Mouse (Mus musculus) kidney, postnatal 10 days (tissue): ENCODE data around the gene Calu.
"Not testable (repeated sequence)": the region's sequence is repeated elsewhere in the genome, so short reads cannot be mapped to it uniquely, and the experiment has no call there.

Experiments
- DNase-seq: peaks from one replicate; pipeline ENCODE4 v3.0.0; 2021; ENCODE audit warnings: mixed read lengths

Gene Calu

DNA sequence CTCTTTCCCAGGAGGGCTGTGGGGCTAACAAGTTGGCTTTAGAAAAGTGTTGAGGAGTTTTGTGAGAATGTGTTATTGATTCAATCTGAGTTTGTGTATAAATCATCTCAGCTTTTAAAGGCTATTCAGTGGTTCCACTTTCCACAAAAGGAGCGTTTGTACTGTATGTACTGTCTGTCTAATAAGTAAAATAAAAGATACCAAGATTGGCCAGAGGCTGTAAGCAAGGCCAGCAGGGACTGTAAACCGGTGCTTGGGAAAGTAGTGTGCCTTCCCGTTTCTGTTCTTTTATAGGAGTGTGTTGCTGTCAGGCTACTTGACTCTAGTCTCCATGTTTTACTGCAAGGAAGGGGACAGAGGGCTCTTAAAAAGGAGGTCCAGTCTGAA lies 15.3 kb downstream of the Calu start:
- no peak for DNase-seq

DNA sequence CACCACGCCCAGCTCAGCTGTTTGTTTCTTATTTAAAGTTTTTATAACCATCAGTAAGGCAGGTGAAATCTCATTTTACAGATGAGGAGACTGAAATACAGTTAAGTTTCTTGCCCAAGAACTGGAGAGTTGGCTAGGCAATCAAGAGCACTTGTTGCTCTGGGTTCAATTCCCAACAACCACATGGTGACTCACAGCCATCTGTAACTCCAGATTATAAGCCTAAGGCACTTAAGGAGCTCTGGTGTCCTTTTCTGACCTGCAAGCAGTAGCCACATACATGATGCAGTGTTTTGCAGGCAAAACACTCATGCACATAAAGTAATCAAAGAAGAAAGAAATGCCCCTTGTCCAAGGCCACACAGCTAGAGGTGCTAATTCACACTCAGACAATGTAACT lies 17.4 kb downstream of the Calu start:
- DNase-seq, result no peak

DNA sequence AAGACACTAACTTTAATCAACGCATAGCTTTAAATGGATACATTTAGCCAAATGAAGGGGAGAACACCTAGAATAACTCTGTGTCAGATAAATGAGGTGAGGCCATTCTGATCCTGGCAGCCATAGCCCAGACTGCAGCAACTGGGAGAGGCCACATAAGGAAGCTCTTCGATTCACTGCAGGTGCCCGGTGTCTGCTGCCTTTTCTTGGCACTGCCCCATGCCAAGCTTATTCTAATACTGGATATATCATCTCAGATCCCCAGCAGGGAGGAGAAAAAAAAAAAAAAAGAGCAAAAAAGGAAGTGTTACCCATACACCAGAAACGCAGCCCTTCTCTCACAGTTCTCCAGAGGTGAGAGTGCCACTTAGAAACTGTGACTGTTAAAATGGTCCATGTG lies 29.5 kb downstream of the Calu start:
- DNase-seq, result no peak

DNA sequence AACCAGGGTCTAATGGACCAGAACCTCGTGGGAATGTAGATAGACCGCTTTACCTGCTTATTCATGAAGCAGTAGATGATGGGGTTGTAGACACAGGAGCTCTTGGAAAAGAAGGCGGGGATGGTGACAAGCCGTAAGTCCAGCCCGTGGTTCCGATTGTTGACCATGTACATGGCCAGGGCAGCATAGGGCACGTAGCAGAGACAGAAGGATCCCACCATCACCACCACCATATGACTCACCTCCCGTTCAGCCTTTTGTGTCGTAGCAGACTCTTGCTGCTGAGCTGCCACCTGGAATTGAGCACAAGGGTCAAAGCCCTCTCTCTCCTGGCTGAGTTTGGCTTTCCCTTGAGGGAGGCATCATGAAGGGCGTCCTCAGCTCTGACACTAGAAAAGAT lies 30.8 kb downstream of the Calu start:
- no peak for DNase-seq

GRCm38 (mm10) chr6:29379954-29380353 lies 32.1 kb downstream of the Calu start:
- DNase-seq, result no peak

DNA sequence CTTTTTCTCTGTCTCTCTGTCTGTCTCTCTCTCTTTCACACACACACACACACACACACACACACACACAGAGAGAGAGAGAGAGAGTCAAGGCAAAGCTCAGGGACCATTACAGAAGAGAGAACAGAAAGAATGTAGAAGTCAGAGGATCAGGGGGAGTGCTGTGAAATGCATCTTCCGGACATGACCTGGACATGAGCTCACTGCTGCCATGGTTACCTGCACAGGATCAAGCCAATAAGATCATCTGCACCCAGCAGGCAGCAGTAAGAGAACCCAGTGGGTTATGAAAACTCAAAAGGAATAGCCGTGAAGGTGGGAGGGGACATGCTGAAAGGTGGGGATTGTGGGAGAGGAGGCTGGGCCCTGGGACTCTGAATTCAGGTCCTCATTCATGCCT lies 34.6 kb downstream of the Calu start:
- DNase-seq, result no peak

- peak; percentile 53 for DNase-seq
These were observed 40.2 kb downstream of the Calu start, which contains the start of gene Opn1sw for GRCm38 (mm10) chr6:29388052-29388518. Gene Opn1sw (minus strand): TSS chr6:29388468.

GRCm38 (mm10) chr6:29388606-29389080 lies 40.8 kb downstream of the Calu start:
- DNase-seq, result peak; percentile 92

DNA sequence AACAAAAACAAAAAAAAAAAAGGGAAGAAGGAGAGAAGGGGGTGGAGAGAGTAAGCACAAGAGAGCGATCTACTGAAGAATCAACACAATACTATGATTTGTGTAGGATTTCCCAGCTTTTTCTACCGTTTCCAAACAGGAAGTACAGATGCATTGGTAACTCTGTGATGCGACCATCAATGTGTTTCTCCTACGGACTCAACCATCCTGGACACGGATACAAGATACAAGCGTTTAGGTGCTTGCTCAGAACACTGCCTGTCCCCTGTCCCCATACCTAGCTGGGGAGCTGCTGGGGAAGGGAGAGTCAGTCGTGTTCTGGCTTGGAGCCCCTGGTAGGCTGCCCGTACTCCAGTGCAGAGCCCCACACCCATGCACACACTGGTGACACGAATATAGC lies 41.6 kb downstream of the Calu start:
- no peak for DNase-seq

- DNase-seq, result not testable (repeated sequence)
These were observed 42.6 kb downstream of the Calu start for GRCm38 (mm10) chr6:29390500-29390899.

DNA sequence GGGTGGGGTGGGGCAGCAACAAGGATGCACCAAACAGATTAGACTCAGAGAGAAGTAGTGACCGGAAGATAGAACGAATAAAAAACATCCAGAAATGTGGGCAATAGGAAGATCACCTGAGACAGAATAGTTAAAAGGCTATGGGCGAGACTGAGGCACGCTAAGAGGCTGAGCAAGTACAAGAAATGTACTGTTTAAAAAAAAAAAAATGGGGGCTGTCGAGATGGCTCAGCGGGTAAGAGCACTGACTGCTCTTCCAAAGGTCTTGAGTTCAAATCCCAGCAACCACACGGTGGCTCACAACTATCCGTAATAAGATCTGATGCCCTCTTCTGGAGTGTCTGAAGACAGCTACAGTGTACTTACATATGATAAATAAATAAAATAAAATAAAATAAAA lies 43.4 kb downstream of the Calu start:
- DNase-seq, result not testable (repeated sequence)

DNA sequence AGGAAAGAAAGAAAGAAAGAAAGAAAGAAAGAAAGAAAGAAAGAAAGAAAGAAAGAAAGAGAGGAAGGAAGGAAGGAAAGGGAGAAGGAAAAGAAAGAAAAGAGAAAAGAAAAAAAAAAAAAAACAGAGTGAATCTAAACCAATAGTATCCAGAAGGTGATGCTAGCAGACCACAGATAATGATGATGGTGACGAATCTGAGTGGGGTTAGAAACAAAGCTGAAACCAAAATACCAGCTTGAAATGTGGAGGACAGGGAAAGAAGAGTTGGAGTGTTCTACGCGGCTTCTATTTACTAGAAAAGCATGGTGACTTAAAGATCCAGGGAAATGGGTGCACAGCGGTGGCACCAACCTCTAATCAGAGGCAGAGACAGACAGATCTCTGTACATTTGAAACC lies 43.9 kb downstream of the Calu start:
- DNase-seq, result no peak

GRCm38 (mm10) chr6:29394286-29394685 lies 46.4 kb downstream of the Calu start:
- no peak for DNase-seq

DNA sequence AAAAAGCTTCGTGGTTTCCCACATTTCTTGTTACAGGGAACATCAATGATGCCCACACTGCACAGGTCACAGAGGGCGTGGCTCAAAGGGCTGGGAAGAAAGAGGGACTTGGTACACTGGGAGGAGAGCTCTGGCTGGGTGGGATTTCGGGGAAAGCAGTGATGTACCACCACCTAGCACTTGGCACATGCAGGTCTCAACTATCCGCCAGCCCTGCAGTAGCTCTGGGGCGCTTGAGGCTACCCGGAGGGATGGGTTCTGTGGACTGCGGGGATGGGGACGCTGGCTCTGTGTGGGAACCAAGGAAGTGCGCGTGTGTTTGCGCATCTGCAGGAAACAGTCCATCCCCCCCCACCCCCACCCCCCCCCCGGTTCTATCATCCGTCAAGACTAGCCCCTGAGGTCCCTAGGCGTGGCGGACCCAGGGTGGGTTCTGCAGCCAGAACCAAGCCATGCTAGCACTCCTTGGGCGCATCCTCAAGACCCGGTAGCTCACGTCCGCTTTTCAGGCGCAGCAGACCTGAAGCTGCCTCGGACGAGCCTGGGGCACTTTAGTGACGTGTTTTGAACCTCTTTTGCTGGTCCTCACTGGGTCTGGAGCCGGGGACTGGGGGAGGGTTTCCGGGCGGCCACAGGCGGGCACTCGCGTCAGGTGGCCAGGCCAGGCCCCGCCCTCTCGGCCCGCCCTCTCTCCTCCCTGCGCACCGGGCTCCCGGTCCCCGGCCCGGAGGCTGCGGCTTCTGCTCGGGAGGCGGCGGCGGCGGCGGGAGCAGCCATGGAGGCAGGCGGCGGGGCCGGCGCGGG lies 48.2 kb downstream of the Calu start, which contains the start of gene Ccdc136:
Gene Ccdc136, plus strand, starts transcription at position 400 of the 804 bp plus-strand sequence.
- DNase-seq, result peak; percentile 85

- no peak for DNase-seq
These were observed 49.1 kb downstream of the Calu start for GRCm38 (mm10) chr6:29396714-29397540.

GRCm38 (mm10) chr6:29397575-29397974 lies 49.7 kb downstream of the Calu start:
- peak; percentile 34 for DNase-seq

DNA sequence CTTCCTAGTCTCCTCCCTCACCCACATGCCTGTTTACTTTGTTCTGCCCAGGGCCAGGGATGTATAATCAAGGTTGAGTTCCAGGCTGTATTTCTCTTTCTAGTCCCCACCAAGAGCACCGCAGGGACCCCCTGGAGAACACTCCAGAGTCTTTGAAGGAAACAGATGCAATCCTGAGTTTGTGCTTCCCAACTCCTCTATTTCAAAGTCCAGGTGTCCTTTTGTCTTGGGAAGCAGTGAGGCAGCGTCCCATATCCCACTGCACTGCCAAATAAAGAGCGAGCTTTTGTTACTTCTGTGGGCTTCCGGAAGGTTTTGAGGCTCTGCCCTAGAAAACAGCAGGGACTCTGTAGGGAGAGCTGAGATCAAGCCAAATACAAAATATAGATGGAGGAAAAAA lies 52.0 kb downstream of the Calu start:
- DNase-seq, result no peak

- DNase-seq, result peak; percentile 50
These were observed 54.9 kb downstream of the Calu start for GRCm38 (mm10) chr6:29402693-29403342.

DNA sequence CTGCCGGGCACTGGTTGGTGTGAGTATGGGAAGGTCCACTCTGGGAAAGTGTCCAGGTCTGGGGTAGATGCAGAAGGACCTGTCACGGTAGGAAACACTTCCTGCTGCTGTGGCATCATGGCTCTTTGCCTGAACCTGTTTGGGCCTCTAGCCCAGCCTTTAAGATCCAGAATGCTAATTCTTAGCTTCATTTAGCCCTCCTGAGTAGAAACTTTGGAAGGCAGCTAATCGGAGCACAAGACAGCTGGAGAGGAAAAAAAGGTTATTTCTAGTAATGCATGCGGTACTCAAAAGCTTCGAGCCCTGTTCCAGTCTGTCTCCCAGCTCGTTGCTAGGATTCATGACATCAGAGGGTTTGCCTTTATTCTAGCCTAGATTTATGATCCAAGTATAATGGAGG lies 58.5 kb downstream of the Calu start:
- no peak for DNase-seq

DNA sequence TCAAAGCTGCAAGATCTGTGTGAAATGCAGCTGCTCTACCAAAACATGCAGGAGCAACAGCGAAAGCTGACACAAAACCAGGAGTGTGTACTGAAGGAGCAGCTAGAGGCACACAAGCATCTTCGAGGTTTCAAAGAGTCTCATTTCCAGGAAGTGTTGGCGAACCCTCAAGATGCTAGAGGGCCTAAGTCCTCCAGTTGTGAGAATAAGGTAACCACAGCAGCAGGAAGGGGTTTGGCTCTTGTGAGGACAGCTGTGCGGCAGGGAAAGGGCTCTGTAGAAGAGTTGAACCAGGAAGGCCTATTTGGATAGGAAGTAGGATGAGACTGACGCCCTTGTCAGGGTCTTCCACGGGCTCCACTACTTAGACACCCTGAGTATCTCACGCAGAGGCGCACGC lies 67.6 kb downstream of the Calu start:
- no peak for DNase-seq

GRCm38 (mm10) chr6:29420596-29420995 lies 72.7 kb downstream of the Calu start:
- no peak for DNase-seq

DNA sequence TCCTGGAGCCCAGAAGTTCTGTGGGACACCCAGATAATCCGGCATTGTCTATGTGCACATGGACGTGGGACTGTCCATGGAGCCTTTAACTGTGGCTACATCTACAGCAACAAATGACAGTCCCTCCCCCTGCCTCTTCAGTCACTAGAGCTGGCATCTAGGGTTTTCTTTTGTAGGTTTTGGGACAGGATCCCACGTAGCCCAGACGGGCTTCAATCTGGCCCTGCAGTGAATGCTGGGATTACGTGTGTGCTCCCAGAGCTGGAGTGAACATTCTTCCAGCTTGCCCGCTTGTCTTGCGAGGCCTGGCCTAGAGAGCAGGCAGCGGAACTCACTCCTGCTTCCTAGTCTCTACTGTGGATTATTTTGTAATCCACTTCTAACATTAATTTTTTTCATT lies 77.2 kb downstream of the Calu start:
- no peak for DNase-seq

DNA sequence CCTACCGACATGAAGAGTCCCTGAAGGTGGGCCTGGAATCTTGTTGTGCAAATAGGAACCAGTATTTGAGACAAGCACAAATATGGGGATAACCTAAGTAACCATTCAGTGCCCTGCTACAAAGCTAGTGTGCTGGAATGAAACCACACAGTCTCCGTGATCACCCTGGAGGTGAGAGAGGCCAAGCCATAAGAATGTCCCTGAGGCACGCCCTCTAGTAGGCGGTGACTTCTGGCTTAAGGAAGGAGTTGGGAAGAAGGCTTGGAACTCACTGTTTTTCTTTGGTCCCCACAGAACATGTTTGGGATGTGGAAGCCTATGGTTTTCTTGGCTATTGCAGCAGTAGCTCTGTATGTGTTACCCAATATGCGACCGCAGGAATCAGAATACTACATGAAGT lies 78.5 kb downstream of the Calu start:
- DNase-seq, result no peak
